Mouse (Mus musculus) spleen, adult 2 months (tissue): ENCODE data around the gene Mindy1.

Experiments
- CTCF ChIP-seq: fragments of 200-500 bp; IDR thresholded peaks from 2 replicates; pipeline ENCODE4 v1.5.1; 2011; ENCODE audit warnings: mild to moderate bottlenecking, inconsistent platforms; ENCODE audit not compliant: insufficient read depth, insufficient read length, insufficient replicate concordance; ENCODE audit errors: extremely low read depth
- POLR2A ChIP-seq: fragments of 200-500 bp; IDR thresholded peaks from 2 replicates; pipeline ENCODE4 v1.6.1; 2011; ENCODE audit warnings: low read depth, low read length, inconsistent platforms

GRCm38 (mm10) chr3:95284062-95284461, 2.9 kb downstream of the Mindy1 start:
- no peak for TF ChIP-seq CTCF
- no peak for TF ChIP-seq POLR2A
